Mouse (Mus musculus) lung, embryonic 16.5 days (tissue): Measurements from ENCODE around the gene Mmp23. TPM values are rescaled to one million over a fixed set of nuclear protein-coding genes. Genes with fewer than 3 reads are reported as not detected.
A peak's percentile ranks its signal among the peaks of the same experiment; 100 is the strongest.

ENCODE experiments used
- ATAC-seq: fragments of 200-750 bp; cut with Nextera tagmentation; 2 replicates; pipeline ENCODE4 v1.8.0; 2017; ENCODE audit warnings: low read depth, mild to moderate bottlenecking, moderate library complexity
- H3K27ac ChIP-seq: fragments of 300-500 bp; sonication (generic); 2 replicates; pipeline ENCODE4 v1.5.1; 2014; ENCODE audit warnings: mild to moderate bottlenecking, control low read depth, low read length
- H3K27me3 ChIP-seq: fragments of 300-500 bp; sonication (generic); 2 replicates; pipeline ENCODE4 v1.6.1; 2014; ENCODE audit warnings: low read depth, low read length, mixed read lengths; ENCODE audit not compliant: control insufficient read depth, insufficient read depth
- H3K36me3 ChIP-seq: fragments of 300-500 bp; sonication (generic); 2 replicates; pipeline ENCODE4 v1.6.1; 2014; ENCODE audit warnings: low read length; ENCODE audit not compliant: control insufficient read depth, insufficient read depth
- H3K4me1 ChIP-seq: fragments of 300-500 bp; sonication (generic); replicated peaks from 2 replicates; pipeline ENCODE4 v1.6.1; 2014; ENCODE audit warnings: low read length, mixed read lengths; ENCODE audit not compliant: control insufficient read depth, insufficient read depth
- H3K4me2 ChIP-seq: fragments of 300-500 bp; sonication (generic); 2 replicates; pipeline ENCODE4 v1.6.1; 2014; ENCODE audit warnings: low read depth, low read length, control low read depth
- H3K4me3 ChIP-seq: fragments of 300-500 bp; sonication (generic); 2 replicates; pipeline ENCODE4 v1.5.1; 2014; ENCODE audit warnings: mild to moderate bottlenecking, low read length, control low read depth
- H3K9ac ChIP-seq: fragments of 300-500 bp; sonication (generic); 2 replicates; pipeline ENCODE4 v1.6.1; 2014; ENCODE audit warnings: low read length, control low read depth
- H3K9me3 ChIP-seq: fragments of 300-500 bp; sonication (generic); 2 replicates; pipeline ENCODE4 v1.6.1; 2016; ENCODE audit warnings: low read length; ENCODE audit not compliant: control insufficient read depth
- WGBS: fragments of 180-500 bp; shearing (Covaris S2); extraction: QIAGEN DNeasy Blood & Tissue Kit; methylation state at CpG from one replicate; pipeline ENCODE4 v1.1.7; 2014; 5-methylcytosine and 5-hydroxymethylcytosine counted together
- polyA plus RNA-seq: library from polyadenylated mRNA; unstranded; fragments of >200 nt; fragmentation: Nextera tagmentation; extraction: Ambion mirVana; gene quantifications from 2 replicates; pipeline ENCODE4 v1.2.1, GENCODE M21; 2015

Mmp23 gene
- polyA plus RNA-seq, 1 experiment from 2014 or later: 43.3 TPM

DNA sequence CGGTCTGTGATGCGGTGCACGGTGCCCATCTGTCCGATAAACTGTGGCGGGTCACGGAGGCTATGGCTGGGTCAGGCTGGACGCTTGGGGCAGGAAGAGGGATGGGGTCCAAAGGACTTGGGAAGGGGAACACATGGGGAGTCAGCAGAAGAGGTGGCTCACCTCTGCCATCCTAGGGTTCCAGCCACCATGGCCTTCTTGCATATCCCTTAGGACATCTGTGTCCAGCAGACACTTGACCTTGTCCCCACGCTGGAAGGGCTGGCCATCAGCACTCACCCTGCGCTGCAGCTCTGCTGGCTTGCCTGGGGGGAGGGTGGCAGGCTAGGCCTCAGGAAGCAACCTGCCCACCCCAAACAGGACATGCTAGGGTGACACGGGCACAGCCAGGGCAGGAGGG, 5.8 kb upstream of the Mmp23 start:
- H3K27ac ChIP-seq: no peak overlapping the region
- H3K36me3 ChIP-seq: peaks cover 5% of the 10 kb centered on the region
- no peaks in the 10 kb centered on the region for H3K9me3 ChIP-seq
- no peak overlapping the region for H3K4me2 ChIP-seq
- no peak overlapping the region for H3K9ac ChIP-seq
- H3K27me3 ChIP-seq: peaks cover 4% of the 10 kb centered on the region
- no peak overlapping the region for H3K4me3 ChIP-seq
- H3K4me1 ChIP-seq: peaks cover 17% of the 10 kb centered on the region
- ATAC-seq: no peak
- 91% methylated on average over 10 of the region's 10 CpGs for WGBS

DNA sequence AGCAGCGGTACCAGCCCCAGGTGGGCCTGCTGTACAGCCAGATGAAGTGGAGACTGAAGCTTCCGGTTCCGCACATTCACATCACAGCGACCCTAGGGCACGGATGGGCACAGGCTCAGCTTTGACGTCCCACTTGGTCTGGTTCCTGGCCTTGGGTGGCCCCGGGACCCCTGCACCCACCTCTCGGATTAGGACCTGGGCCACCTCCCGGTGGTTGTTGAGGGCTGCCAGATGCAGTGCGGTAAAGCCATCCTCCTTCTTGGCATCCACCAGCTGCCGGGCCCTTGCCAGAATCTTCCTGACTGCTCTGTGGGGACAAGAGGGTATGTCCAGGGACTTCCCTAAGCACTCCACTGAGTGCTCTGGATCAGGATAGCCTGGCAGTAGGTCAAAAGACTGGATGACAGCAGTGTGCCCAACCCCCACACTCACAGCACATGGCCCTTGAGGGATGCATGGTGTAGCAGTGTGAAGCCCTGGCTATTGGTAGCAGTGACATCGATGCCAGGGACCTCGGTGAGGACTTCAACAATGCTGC, 3.1 kb upstream of the Mmp23 start:
- no peak for ATAC-seq
- H3K27me3 ChIP-seq: peaks cover 11% of the 10 kb centered on the region
- peaks cover 5% of the 10 kb centered on the region for H3K36me3 ChIP-seq
- WGBS: 87% methylated on average over 13 of the region's 13 CpGs
- H3K4me2 ChIP-seq: no peak overlapping the region
- H3K9ac ChIP-seq: no peak overlapping the region
- no peak overlapping the region for H3K27ac ChIP-seq
- H3K9me3 ChIP-seq: no peaks in the 10 kb centered on the region
- H3K4me3 ChIP-seq: no peak overlapping the region
- peaks cover 41% of the 10 kb centered on the region for H3K4me1 ChIP-seq

DNA sequence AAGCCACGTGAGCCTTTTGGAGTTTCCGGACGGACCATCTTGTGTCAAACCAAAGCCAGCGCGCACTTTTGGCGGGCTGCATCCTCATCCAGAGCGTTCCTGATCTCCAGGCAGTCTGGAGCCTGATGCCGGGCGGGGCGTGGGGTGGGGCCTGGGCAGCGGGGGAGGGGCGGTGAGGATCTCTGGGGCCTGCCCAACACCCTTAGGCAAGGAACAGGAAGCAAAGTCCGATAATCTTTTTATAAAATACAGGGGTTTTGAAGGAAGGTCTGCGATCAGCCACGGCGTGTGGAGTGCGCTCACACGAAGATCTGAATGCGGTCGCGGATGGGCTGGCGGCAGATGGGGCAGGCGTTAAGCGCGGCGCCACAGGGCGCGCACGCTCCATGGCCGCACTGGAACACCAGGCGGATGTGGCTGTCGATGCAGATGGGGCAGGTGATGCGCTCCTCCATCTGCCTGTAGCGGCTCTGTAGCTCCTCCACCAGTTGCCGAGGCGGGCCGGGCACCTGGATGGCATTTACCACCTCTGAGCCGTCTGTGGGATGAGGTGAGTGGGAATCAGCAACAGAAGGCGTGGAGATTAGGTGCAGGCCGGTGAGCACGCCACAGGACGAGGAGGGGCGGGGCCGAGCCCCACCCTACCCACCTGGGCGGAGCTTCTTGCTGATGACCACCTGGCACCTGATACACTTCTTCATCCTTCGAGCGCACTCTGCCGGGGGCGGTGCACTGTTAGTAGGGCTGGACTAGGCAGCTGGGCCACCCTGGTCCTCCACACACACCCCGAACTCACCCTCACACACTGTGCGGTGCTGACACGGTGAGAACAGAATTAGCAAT, 1.5 kb upstream of the Mmp23 start:
- Histone ChIP-seq H3K4me2 (peak overlapping the region; percentile 76), H3K9ac (peak overlapping the region; percentile 68), H3K4me1 (peaks cover 41% of the 10 kb centered on the region), H3K36me3 (peaks cover 16% of the 10 kb centered on the region), H3K9me3 (no peaks in the 10 kb centered on the region), H3K27me3 (peaks cover 11% of the 10 kb centered on the region), H3K4me3 (peak overlapping the region; percentile 54), H3K27ac (no peak overlapping the region)
- ATAC-seq: peak; percentile 71
- 4% methylated on average over 52 of the region's 52 CpGs for WGBS

DNA sequence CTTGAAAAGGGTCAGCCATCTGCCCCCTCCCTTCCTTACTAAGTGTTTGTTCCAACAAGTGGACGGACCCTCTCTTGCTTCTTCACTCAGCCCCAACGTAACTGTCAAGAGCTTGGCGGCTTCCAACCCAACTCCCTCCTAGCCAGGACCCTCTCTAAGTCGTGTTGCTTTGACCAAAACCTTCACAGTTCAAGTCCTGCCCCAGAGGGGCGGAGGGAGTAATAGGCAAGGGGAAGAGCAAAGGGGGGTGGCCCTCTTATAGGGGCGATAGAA, 935 bp upstream of the Mmp23 start:
- under 1% methylated on average over 6 of the region's 6 CpGs for WGBS
- Histone ChIP-seq H3K4me3 (peak overlapping the region; percentile 54), H3K9ac (peak overlapping the region; percentile 68; the same call in 1 of the 2 replicates), H3K4me1 (peaks cover 41% of the 10 kb centered on the region), H3K27ac (no peak overlapping the region), H3K9me3 (no peaks in the 10 kb centered on the region), H3K4me2 (peak overlapping the region; percentile 76), H3K36me3 (peaks cover 22% of the 10 kb centered on the region), H3K27me3 (peaks cover 11% of the 10 kb centered on the region)
- ATAC-seq: no peak

DNA sequence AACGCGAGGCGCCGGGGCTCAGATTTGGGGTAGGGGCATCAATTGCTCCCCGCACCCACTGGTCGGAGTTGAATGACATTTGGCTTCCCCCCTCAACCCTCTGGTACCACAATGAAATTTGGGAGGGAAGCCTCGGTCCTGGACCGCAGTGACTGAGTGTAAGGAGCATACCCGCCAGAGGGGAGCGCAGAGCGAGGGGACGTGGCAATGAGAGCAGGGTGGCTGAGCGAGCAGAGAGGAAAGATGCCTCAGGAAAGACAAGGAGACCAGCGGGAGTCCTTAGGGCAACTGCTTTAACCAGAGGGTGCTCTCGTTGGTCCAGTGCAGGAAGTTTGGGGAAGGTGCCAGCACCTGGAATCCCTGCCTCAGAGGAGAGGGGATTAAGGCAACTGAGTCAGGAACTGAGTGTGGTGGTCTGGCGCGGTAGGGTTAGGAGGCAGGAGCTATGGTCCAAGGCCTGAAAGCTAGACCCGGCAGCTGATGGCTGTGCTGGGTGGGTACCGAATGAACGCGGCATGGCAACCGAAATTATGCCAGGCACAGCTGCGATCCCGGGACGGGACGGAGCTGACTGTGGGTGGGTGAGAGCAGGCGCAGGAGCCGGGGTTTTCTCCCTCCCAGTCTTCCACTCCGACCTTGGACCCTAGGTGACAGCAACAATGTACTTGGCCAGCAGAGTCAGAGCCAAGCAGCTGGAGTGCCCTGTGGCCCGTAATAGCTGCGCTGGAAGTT, 433 bp upstream of the Mmp23 start:
- WGBS: 2% methylated on average over 31 of the region's 31 CpGs
- Histone ChIP-seq H3K4me1 (peaks cover 41% of the 10 kb centered on the region), H3K9ac (peak overlapping the region; percentile 69), H3K4me3 (peak overlapping the region; percentile 54), H3K36me3 (peaks cover 27% of the 10 kb centered on the region), H3K27ac (0 out of 2 replicates have a peak overlapping the region, but pooled peaks have one; percentile 10), H3K4me2 (peak overlapping the region; percentile 76), H3K9me3 (no peaks in the 10 kb centered on the region), H3K27me3 (peaks cover 11% of the 10 kb centered on the region)
- peak; percentile 24 for ATAC-seq

DNA sequence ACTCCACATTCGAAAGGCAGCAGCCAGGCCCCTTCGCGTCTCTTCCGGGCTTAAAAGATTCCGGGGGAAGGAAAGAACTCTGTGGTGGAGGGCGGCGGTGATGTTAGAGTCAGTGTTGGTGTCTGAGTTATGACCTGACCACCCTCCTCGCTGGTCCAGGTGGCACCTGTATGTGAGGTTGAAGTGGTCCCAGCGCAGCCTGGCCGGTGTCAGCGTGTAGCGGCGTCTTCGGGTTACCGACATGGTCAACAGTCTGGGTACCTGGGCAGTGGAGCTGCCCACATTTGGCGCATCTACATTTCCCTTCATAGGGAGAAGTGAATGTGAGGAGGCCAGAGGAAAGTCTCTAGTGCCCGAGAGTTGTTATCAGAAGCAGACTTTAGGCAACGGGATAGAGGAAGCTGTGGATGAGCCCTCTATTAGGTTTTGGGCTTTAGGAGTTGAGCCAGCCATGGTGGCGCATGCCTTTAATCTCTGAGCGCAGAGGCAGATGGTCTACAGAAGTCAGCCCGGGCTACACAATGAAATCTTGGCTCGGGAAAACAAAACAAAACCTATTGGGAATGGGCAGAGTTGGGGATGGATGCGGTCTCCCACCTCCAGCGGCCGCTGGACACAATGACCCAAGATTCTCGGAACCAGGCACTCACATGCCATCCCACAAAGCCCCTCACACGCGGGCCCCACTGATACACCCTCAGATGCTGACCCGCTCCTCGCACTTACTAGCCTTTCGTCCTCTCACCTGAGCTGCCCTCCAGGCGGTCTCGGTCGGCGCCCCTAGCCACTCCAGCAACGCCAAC, 700 bp downstream of the Mmp23 start:
- ATAC-seq: no peak
- Histone ChIP-seq H3K4me1 (peaks cover 41% of the 10 kb centered on the region), H3K9ac (peak overlapping the region; percentile 69), H3K27ac (peak overlapping the region; percentile 38), H3K36me3 (peaks cover 38% of the 10 kb centered on the region), H3K4me2 (peak overlapping the region; percentile 76), H3K9me3 (no peaks in the 10 kb centered on the region), H3K4me3 (peak overlapping the region; percentile 54), H3K27me3 (peaks cover 11% of the 10 kb centered on the region)
- 20% methylated on average over 36 of the region's 36 CpGs for WGBS

DNA sequence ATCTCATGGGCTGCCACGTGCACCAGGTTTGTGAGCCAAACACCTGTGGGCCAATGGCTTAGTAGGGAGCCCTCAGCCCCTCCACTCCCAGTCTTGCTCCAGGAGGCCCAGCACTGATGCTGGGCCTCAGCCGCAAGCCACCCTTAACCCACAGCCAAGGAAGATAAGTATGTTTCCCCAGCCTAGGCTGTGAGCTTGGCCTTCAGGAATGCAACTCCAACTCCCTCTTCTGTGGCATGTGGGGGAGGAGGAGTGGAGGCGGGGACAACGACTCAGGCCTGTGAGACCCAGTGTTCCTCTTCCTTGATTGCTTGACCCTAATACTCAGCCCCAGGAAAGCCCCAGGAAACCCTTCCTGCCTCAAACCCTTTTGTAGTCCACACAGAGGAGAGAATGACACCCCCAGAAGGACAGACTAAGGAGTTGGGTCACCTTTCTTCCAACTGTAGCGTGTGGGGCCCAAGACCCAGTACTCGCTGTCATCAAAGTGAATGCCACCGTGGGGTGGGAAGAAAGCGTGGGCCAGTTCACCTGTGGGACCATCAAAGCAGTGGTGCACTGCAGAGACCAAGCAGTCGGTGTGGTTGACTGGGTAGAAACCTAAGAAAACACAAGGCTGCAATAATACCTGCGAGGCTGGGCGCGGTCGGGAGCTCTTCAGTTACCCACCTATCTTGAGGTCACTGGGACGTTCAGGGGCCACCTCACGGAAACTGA, 1.5 kb downstream of the Mmp23 start:
- Histone ChIP-seq H3K36me3 (peaks cover 39% of the 10 kb centered on the region), H3K27ac (peak overlapping the region; percentile 73), H3K4me1 (peaks cover 41% of the 10 kb centered on the region), H3K4me3 (0 out of 2 replicates have a peak overlapping the region, but pooled peaks have one; percentile 3), H3K27me3 (peaks cover 11% of the 10 kb centered on the region), H3K9me3 (no peaks in the 10 kb centered on the region), H3K9ac (peak overlapping the region; percentile 21), H3K4me2 (peak overlapping the region; percentile 76)
- 49% methylated on average over 15 of the region's 15 CpGs for WGBS
- ATAC-seq: peak; percentile 66

DNA sequence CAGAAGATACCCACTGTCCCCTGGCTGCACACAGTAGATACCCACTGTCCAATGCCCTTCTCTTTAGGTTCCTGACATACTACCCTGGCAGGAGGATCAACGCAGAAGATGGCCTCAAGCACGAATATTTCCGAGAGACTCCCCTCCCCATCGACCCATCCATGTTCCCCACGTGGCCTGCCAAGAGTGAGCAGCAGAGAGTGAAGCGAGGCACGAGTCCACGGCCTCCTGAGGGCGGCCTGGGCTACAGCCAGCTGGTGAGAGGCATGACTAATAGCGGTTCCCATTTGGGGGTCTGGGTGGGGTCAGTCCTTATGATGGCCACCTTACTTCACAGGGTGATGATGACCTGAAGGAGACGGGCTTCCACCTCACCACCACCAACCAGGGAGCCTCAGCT, 3.8 kb downstream of the Mmp23 start:
- ATAC-seq: no peak
- Histone ChIP-seq H3K4me3 (no peak overlapping the region), H3K4me2 (no peak overlapping the region), H3K4me1 (peaks cover 30% of the 10 kb centered on the region), H3K27me3 (peaks cover 10% of the 10 kb centered on the region; the same call in 1 of the 2 replicates), H3K27ac (no peak overlapping the region), H3K9me3 (no peaks in the 10 kb centered on the region), H3K9ac (no peak overlapping the region), H3K36me3 (peaks cover 40% of the 10 kb centered on the region)
- WGBS: 83% methylated on average over 11 of the region's 11 CpGs
